Mouse (Mus musculus) MEL (cell line): ENCODE measurements around the gene Llph. TPM values are rescaled to one million over a fixed set of nuclear protein-coding genes. Genes with fewer than 3 reads are reported as not detected.

Source experiments
- DNase-seq: peaks from one replicate; pipeline ENCODE4 v3.0.0; 2011; ENCODE audit warnings: low read depth, low spot score
- H3K27ac ChIP-seq: 2 replicates; pipeline ENCODE4 v1.5.1; 2012; ENCODE audit warnings: low read depth, mild to moderate bottlenecking, control low read depth, low read length, moderate library complexity; ENCODE audit not compliant: control insufficient read depth
- H3K27me3 ChIP-seq, 2 experiments: fragments of 150-350 bp in 1 of 2; sonication (generic) in 1 of 2; 2 replicates each; pipeline ENCODE4 v1.6.1; 2012; ENCODE audit warnings: low read length in 2 of 2, mild to moderate bottlenecking in 2 of 2, improper control_type of control experiment in 1 of 2, moderate library complexity in 1 of 2; ENCODE audit not compliant: insufficient read depth in 2 of 2, control insufficient read depth in 1 of 2
- H3K36me3 ChIP-seq, 2 experiments: 2 replicates each; pipeline ENCODE4 v1.6.1; 2012 to 2014; ENCODE audit warnings: low read length in 2 of 2, improper control_type of control experiment in 1 of 2, inconsistent platforms in 1 of 2, mild to moderate bottlenecking in 1 of 2; ENCODE audit not compliant: insufficient read depth in 2 of 2, control insufficient read depth in 1 of 2
- H3K4me1 ChIP-seq, 2 experiments: fragments of 150-350 bp in 1 of 2; sonication (generic) in 1 of 2; 2 replicates each; pipeline ENCODE4 v1.6.1; 2012; ENCODE audit warnings: low read length in 2 of 2, improper control_type of control experiment in 1 of 2, mild to moderate bottlenecking in 1 of 2; ENCODE audit not compliant: insufficient read depth in 2 of 2, control insufficient read depth in 1 of 2
- H3K4me3 ChIP-seq, 2 experiments: fragments of 150-350 bp in 1 of 2; sonication (generic) in 1 of 2; 2 replicates each; pipeline ENCODE4 v1.5.1; 2012; ENCODE audit warnings: low read depth in 2 of 2, low read length in 2 of 2, mild to moderate bottlenecking in 2 of 2, moderate library complexity in 2 of 2, control low read depth in 1 of 2, improper control_type of control experiment in 1 of 2; ENCODE audit not compliant: control insufficient read depth in 1 of 2, insufficient read depth in 1 of 2
- H3K79me2 ChIP-seq: 2 replicates; pipeline ENCODE4 v1.6.1; 2012; ENCODE audit warnings: mild to moderate bottlenecking, low read length, moderate library complexity; ENCODE audit not compliant: control insufficient read depth, poor library complexity, insufficient read depth
- H3K9ac ChIP-seq: 2 replicates; pipeline ENCODE4 v1.6.1; 2012; ENCODE audit warnings: low read depth, mild to moderate bottlenecking, control low read depth, low read length, moderate library complexity; ENCODE audit not compliant: control insufficient read depth, poor library complexity, severe bottlenecking
- H3K9me3 ChIP-seq: fragments of 150-350 bp; sonication (generic); replicated peaks from 2 replicates; pipeline ENCODE4 v1.6.1; 2012; ENCODE audit warnings: mild to moderate bottlenecking, low read length, improper control_type of control experiment, moderate library complexity; ENCODE audit not compliant: insufficient read depth
- BHLHE40 ChIP-seq: IDR thresholded peaks from 2 replicates; pipeline ENCODE4 v1.6.1; 2012; ENCODE audit warnings: low read depth, mild to moderate bottlenecking, inconsistent platforms, low read length, improper control_type of control experiment, borderline replicate concordance
- CHD2 ChIP-seq: IDR thresholded peaks from 2 replicates; pipeline ENCODE4 v1.6.1; 2011; ENCODE audit warnings: low read length, improper control_type of control experiment
- CTCF ChIP-seq, 3 experiments: IDR thresholded peaks in 2 of 3; conservative IDR thresholded peaks in 1 of 3; 2 replicates each; pipeline ENCODE4 v1.5.1; 2011 to 2012; ENCODE audit warnings: low read length in 3 of 3, low read depth in 2 of 3, mild to moderate bottlenecking in 2 of 3, improper control_type of control experiment in 1 of 3, inconsistent platforms in 1 of 3, mixed read lengths in 1 of 3, moderate library complexity in 1 of 3; ENCODE audit not compliant: control insufficient read depth in 1 of 3, insufficient read depth in 1 of 3, poor library complexity in 1 of 3, severe bottlenecking in 1 of 3
- E2F4 ChIP-seq: IDR thresholded peaks from 2 replicates; pipeline ENCODE4 v1.6.1; 2011; ENCODE audit warnings: low read depth, low read length, improper control_type of control experiment, borderline replicate concordance
- EP300 ChIP-seq, 2 experiments: IDR thresholded peaks; 2 replicates each; pipeline ENCODE4 v1.6.1; 2011; ENCODE audit warnings: improper control_type of control experiment in 2 of 2, low read length in 2 of 2, low read depth in 1 of 2, mild to moderate bottlenecking in 1 of 2
- GATA1 ChIP-seq: IDR thresholded peaks from 2 replicates; pipeline ENCODE4 v1.6.1; 2011; ENCODE audit warnings: low read depth, low read length, improper control_type of control experiment
- HCFC1 ChIP-seq: IDR thresholded peaks from 2 replicates; pipeline ENCODE4 v1.6.1; 2012; ENCODE audit warnings: low read depth, mild to moderate bottlenecking, inconsistent platforms, low read length, improper control_type of control experiment, moderate library complexity
- JUND ChIP-seq: IDR thresholded peaks from 2 replicates; pipeline ENCODE4 v1.6.1; 2011; ENCODE audit warnings: low read depth, mild to moderate bottlenecking, improper control_type of control experiment, low read length
- MAX ChIP-seq: IDR thresholded peaks from 2 replicates; pipeline ENCODE4 v1.6.1; 2011; ENCODE audit warnings: low read length, improper control_type of control experiment
- MEF2A ChIP-seq: IDR thresholded peaks from 2 replicates; pipeline ENCODE4 v1.6.1; 2014; ENCODE audit warnings: low read depth, mild to moderate bottlenecking, inconsistent platforms, low read length, improper control_type of control experiment; ENCODE audit not compliant: poor library complexity, insufficient replicate concordance, severe bottlenecking; ENCODE audit errors: extremely low read depth
- POLR2AphosphoS2 ChIP-seq: IDR thresholded peaks from 2 replicates; pipeline ENCODE4 v1.6.1; 2011; ENCODE audit warnings: low read length, improper control_type of control experiment
- RCOR1 ChIP-seq: IDR thresholded peaks from 2 replicates; pipeline ENCODE4 v1.6.1; 2012; ENCODE audit warnings: low read depth, mild to moderate bottlenecking, inconsistent platforms, low read length, improper control_type of control experiment
- SMC3 ChIP-seq: IDR thresholded peaks from 2 replicates; pipeline ENCODE4 v1.6.1; 2011; ENCODE audit warnings: low read depth, low read length, improper control_type of control experiment
- USF1 ChIP-seq: IDR thresholded peaks from 2 replicates; pipeline ENCODE4 v1.6.1; 2014; ENCODE audit warnings: low read depth, mild to moderate bottlenecking, inconsistent platforms, low read length, improper control_type of control experiment, moderate library complexity
- USF2 ChIP-seq, 2 experiments: IDR thresholded peaks; 2 replicates each; pipeline ENCODE4 v1.6.1; 2011 to 2012; ENCODE audit warnings: improper control_type of control experiment in 2 of 2, low read length in 2 of 2, borderline replicate concordance in 1 of 2, inconsistent platforms in 1 of 2, low read depth in 1 of 2, mild to moderate bottlenecking in 1 of 2; ENCODE audit not compliant: insufficient read depth in 1 of 2
- ZC3H11A ChIP-seq: IDR thresholded peaks from 2 replicates; pipeline ENCODE4 v1.6.1; 2012; ENCODE audit warnings: low read depth, mild to moderate bottlenecking, inconsistent platforms, low read length, improper control_type of control experiment
- ZKSCAN1 ChIP-seq: IDR thresholded peaks from 2 replicates; pipeline ENCODE4 v1.6.1; 2012; ENCODE audit warnings: low read depth, mild to moderate bottlenecking, inconsistent platforms, low read length, improper control_type of control experiment, moderate library complexity
- ZMIZ1 ChIP-seq: IDR thresholded peaks from 2 replicates; pipeline ENCODE4 v1.6.1; 2012; ENCODE audit warnings: low read depth, mild to moderate bottlenecking, inconsistent platforms, low read length, improper control_type of control experiment, moderate library complexity
- polyA plus RNA-seq, 2 experiments: library from polyadenylated mRNA; stranded (reverse) in 1 of 2; unstranded in 1 of 2; fragments of >175 nt in 1 of 2; fragments of >200 nt in 1 of 2; gene quantifications; 2 replicates each; pipeline versions ENCODE4 v1.2.1 to v1.2.4; 2012; ENCODE audit warnings: low replicate concordance in 2 of 2, low read depth in 1 of 2; ENCODE audit not compliant: insufficient read length in 2 of 2, insufficient read depth in 1 of 2, missing spikeins in 1 of 2
- total RNA-seq: library from RNA; depleted of rRNA; stranded (reverse); fragments of 300-350 nt; gene quantifications from 2 replicates; pipeline ENCODE4 v1.2.3, GENCODE M21; 2012

Llph gene
- total and polyA plus RNA-seq, 3 experiments, result 97.5 to 243 TPM; not detected in 1

GRCm38 (mm10) chr10:120183342-120183741, 43.5 kb upstream of the Llph start:
- H3K4me3 ChIP-seq, result 0 out of 4 replicates have a peak overlapping the region, but pooled peaks of 1 of the 2 experiments have one; percentile 25

GRCm38 (mm10) chr10:120188513-120188912, 38.4 kb upstream of the Llph start:
- Histone ChIP-seq H3K4me3 (no peak overlapping the region), H3K9ac (no peak overlapping the region), H3K27me3 (no peaks in the 10 kb centered on the region), H3K4me1 (peaks cover 12 to 19% of the 10 kb centered on the region in 2 experiments), H3K27ac (no peak overlapping the region), H3K79me2 (no peaks in the 10 kb centered on the region), H3K36me3 (peaks cover 0 to 27% of the 10 kb centered on the region in 2 experiments; a peak in 2 of 4 replicates), H3K9me3 (no peaks in the 10 kb centered on the region)
- TF ChIP-seq CTCF (IDR thresholded peaks at IDR 0.05 in 2 of 3, conservative IDR thresholded peaks at IDR 0.05 in 1 of 3; ENCODE audit: control insufficient read depth in 1 of 3, insufficient read depth in 1 of 3, low read depth in 2 of 3, low read length in 3 of 3, poor library complexity in 1 of 3, severe bottlenecking in 1 of 3) (no peak), HCFC1 (no peak)
- no peak for DNase-seq

More at GRCm38 (mm10) chr10:120183342-120183741, 43.5 kb upstream of the Llph start:
- Histone ChIP-seq H3K9ac (no peak overlapping the region), H3K27ac (no peak overlapping the region), H3K79me2 (no peaks in the 10 kb centered on the region), H3K9me3 (no peaks in the 10 kb centered on the region), H3K27me3 (no peaks in the 10 kb centered on the region)
- peak in 1 of 2 experiments; percentile 7; a peak in 1 of 4 replicates for TF ChIP-seq EP300 (IDR thresholded peaks at IDR 0.05; ENCODE audit: low read depth in 1 of 2, low read length in 2 of 2)
- no peak for TF ChIP-seq ZC3H11A
- TF ChIP-seq, all 39 proteins: peak for 1
- H3K36me3 ChIP-seq, result peaks cover 0 to 15% of the 10 kb centered on the region in 2 experiments; a peak in 2 of 4 replicates
- H3K4me1 ChIP-seq, result peaks cover 9 to 14% of the 10 kb centered on the region in 2 experiments
- peak; percentile 65 for DNase-seq

- H3K9me3 ChIP-seq, result no peaks in the 10 kb centered on the region
- H3K36me3 ChIP-seq, result peaks cover 0 to 21% of the 10 kb centered on the region in 2 experiments; a peak in 2 of 4 replicates
- H3K4me3 ChIP-seq, result peak overlapping the region in 1 of 2 experiments; percentile 2; a peak in 2 of 4 replicates
- no peaks in the 10 kb centered on the region for H3K27me3 ChIP-seq
- H3K4me1 ChIP-seq, result peaks cover 4 to 19% of the 10 kb centered on the region in 2 experiments
- peak; percentile 83 for TF ChIP-seq MAX
- TF ChIP-seq JUND, result no peak
- peak; percentile 20; the same call in 1 of the 2 replicates for TF ChIP-seq USF1
- no peaks in the 10 kb centered on the region for H3K79me2 ChIP-seq
- H3K9ac ChIP-seq, result peak overlapping the region; percentile 50
- no peak overlapping the region for H3K27ac ChIP-seq
- peak; percentile 48 for DNase-seq
These were observed 37.6 kb upstream of the Llph start for GRCm38 (mm10) chr10:120189276-120189675.

GRCm38 (mm10) chr10:120189782-120190181, 37.1 kb upstream of the Llph start:
- no peak overlapping the region for H3K27ac ChIP-seq
- no peak overlapping the region; the same call in 1 of the 2 replicates for H3K9ac ChIP-seq
- no peaks in the 10 kb centered on the region for H3K27me3 ChIP-seq
- H3K4me3 ChIP-seq, result no peak overlapping the region; a peak in 1 of 4 replicates
- peak; percentile 56 for DNase-seq
- no peaks in the 10 kb centered on the region for H3K79me2 ChIP-seq
- no peak for TF ChIP-seq GATA1
- TF ChIP-seq ZKSCAN1, result no peak
- no peak for TF ChIP-seq MAX
- no peak for TF ChIP-seq ZC3H11A
- no peak for TF ChIP-seq E2F4
- TF ChIP-seq EP300 (IDR thresholded peaks at IDR 0.05; ENCODE audit: low read depth in 1 of 2, low read length in 2 of 2), result no peak
- TF ChIP-seq ZMIZ1, result no peak
- TF ChIP-seq BHLHE40, result no peak
- no peak for TF ChIP-seq CHD2
- TF ChIP-seq USF2 (IDR thresholded peaks at IDR 0.05; ENCODE audit: borderline replicate concordance in 1 of 2, insufficient read depth in 1 of 2, low read depth in 1 of 2, low read length in 2 of 2), result no peak
- no peak for TF ChIP-seq CTCF (IDR thresholded peaks at IDR 0.05 in 2 of 3, conservative IDR thresholded peaks at IDR 0.05 in 1 of 3; ENCODE audit: control insufficient read depth in 1 of 3, insufficient read depth in 1 of 3, low read depth in 2 of 3, low read length in 3 of 3, poor library complexity in 1 of 3, severe bottlenecking in 1 of 3)
- TF ChIP-seq JUND, result no peak
- TF ChIP-seq SMC3, result no peak
- TF ChIP-seq MEF2A, result no peak
- TF ChIP-seq RCOR1, result no peak
- TF ChIP-seq POLR2AphosphoS2, result no peak
- H3K9me3 ChIP-seq, result no peaks in the 10 kb centered on the region
- H3K36me3 ChIP-seq, result peaks cover 0 to 17% of the 10 kb centered on the region in 2 experiments; a peak in 2 of 4 replicates
- H3K4me1 ChIP-seq, result peaks cover 0 to 17% of the 10 kb centered on the region in 2 experiments
